Mouse (Mus musculus): ENCODE measurements around the gene Mpzl2. TPM values are rescaled to one million over a fixed set of nuclear protein-coding genes. Genes with fewer than 3 reads are reported as not detected.

Gene Mpzl2
- polyA plus RNA-seq, 1 experiment from 2014 or later: not detected

- Histone ChIP-seq H3K4me2 (no peak overlapping the region), H3K9me3 (replicated peaks) (no peaks in the 10 kb centered on the region), H3K36me3 (ENCODE audit: poor library complexity, severe bottlenecking) (no peaks in the 10 kb centered on the region), H3K4me3 (no peak overlapping the region), H3K27ac (no peak overlapping the region), H3K9ac (no peak overlapping the region), H3K27me3 (peaks cover 40% of the 10 kb centered on the region), H3K4me1 (no peaks in the 10 kb centered on the region; the same call in 1 of the 2 replicates)
- no peak for ATAC-seq
- WGBS: 58% methylated on average over 5 of the region's 5 CpGs
Measured at GRCm38 (mm10) chr9:45058304-45058940, 18.8 kb downstream of the Mpzl2 start.

GRCm38 (mm10) chr9:45060151-45060550 is 20.6 kb downstream of the Mpzl2 start:
- H3K4me3 ChIP-seq: no peak overlapping the region
- H3K27me3 ChIP-seq: peaks cover 36% of the 10 kb centered on the region
- no peak overlapping the region for H3K27ac ChIP-seq
- H3K9ac ChIP-seq: no peak overlapping the region
- H3K36me3 ChIP-seq (ENCODE audit: poor library complexity, severe bottlenecking): no peaks in the 10 kb centered on the region
- no peak overlapping the region for H3K4me2 ChIP-seq
- H3K9me3 ChIP-seq (replicated peaks): no peaks in the 10 kb centered on the region
- no peaks in the 10 kb centered on the region for H3K4me1 ChIP-seq
- no peak for ATAC-seq
- WGBS: 42% methylated on average over 7 of the region's 7 CpGs

- WGBS: 75% methylated on average over 3 of the region's 3 CpGs
- Histone ChIP-seq H3K9ac (no peak overlapping the region), H3K27me3 (peaks cover 27% of the 10 kb centered on the region), H3K9me3 (replicated peaks) (no peaks in the 10 kb centered on the region), H3K4me3 (no peak overlapping the region), H3K4me2 (no peak overlapping the region), H3K36me3 (ENCODE audit: poor library complexity, severe bottlenecking) (no peaks in the 10 kb centered on the region), H3K27ac (no peak overlapping the region), H3K4me1 (no peaks in the 10 kb centered on the region)
- ATAC-seq: no peak
Measured at GRCm38 (mm10) chr9:45062677-45063076, 23.1 kb downstream of the Mpzl2 start.

DNA sequence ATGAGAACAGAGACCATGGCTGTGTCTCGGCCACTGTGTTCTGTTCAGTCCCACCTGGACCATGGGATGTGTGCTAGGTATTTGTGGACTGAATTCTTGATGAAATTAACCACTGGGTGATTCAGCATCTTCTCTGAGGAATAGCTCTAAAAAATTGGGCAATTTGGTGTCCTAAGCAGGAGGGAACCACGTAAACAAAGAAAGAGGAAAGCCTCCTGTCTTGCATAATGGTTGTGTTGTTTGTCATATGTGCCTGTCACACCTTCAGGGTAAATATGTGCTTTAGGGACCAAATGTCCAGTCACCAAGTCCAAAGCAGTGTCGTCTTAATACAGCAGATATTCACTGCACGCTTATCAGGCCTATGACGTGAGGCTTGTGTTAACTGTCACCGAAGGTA is 24.8 kb downstream of the Mpzl2 start:
- Histone ChIP-seq H3K4me3 (no peak overlapping the region), H3K27me3 (peaks cover 12% of the 10 kb centered on the region), H3K27ac (no peak overlapping the region), H3K4me2 (no peak overlapping the region), H3K9ac (no peak overlapping the region), H3K4me1 (no peaks in the 10 kb centered on the region), H3K9me3 (replicated peaks) (no peaks in the 10 kb centered on the region), H3K36me3 (ENCODE audit: poor library complexity, severe bottlenecking) (no peaks in the 10 kb centered on the region)
- WGBS: 93% methylated on average over 6 of the region's 6 CpGs
- no peak for ATAC-seq

DNA sequence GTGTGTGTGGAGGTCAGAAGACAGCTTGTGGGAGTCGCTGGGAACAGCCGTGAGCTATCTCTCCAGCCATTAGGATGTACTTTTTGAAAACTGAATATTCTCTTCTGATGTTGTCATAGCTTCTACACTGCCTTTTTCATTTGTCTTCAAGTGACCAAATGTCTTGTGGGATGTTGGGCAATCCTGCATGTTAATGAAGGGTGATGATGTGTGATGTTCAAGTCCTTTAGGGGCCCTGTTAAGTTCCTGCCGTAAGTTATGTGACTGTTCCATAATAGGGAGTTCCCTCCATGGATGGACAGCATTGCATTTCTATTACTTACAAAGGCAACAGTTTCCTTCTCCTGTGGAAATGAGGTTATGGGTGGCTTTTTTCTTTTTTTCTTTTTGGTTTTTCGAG is 27.1 kb downstream of the Mpzl2 start:
- Histone ChIP-seq H3K27ac (no peak overlapping the region), H3K9ac (no peak overlapping the region), H3K4me2 (no peak overlapping the region), H3K9me3 (replicated peaks) (no peaks in the 10 kb centered on the region), H3K27me3 (no peaks in the 10 kb centered on the region), H3K36me3 (ENCODE audit: poor library complexity, severe bottlenecking) (no peaks in the 10 kb centered on the region), H3K4me3 (no peak overlapping the region), H3K4me1 (no peaks in the 10 kb centered on the region)
- 90% methylated on average over 4 of the region's 4 CpGs for WGBS
- no peak for ATAC-seq

DNA sequence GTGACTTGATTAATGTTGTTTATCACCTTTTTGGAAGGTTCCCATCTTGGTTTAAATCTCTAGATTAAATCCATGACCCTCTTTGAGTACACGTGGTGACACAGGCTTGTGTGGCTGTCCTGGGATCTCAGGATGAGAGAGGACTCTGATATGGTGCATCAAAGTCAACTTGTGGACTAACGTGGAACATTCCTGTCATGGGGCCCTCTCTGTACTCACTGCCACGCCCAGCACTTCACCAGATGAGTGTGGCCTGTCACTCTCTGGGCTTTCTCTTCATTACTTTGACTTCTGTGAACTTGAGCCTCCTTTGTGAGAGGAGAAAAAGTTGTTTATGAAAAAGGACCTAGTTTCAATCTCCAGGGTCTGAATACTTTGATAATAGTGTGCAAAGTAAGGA is 32.2 kb downstream of the Mpzl2 start:
- Histone ChIP-seq H3K4me1 (no peaks in the 10 kb centered on the region), H3K4me2 (no peak overlapping the region), H3K4me3 (no peak overlapping the region), H3K36me3 (ENCODE audit: poor library complexity, severe bottlenecking) (no peaks in the 10 kb centered on the region), H3K9ac (no peak overlapping the region), H3K9me3 (replicated peaks) (no peaks in the 10 kb centered on the region), H3K27me3 (no peaks in the 10 kb centered on the region), H3K27ac (no peak overlapping the region)
- ATAC-seq: no peak
- WGBS: 69% methylated on average over 3 of the region's 3 CpGs

GRCm38 (mm10) chr9:45077859-45078258 is 38.3 kb downstream of the Mpzl2 start:
- Histone ChIP-seq H3K4me2 (no peak overlapping the region), H3K36me3 (ENCODE audit: poor library complexity, severe bottlenecking) (no peaks in the 10 kb centered on the region), H3K4me3 (no peak overlapping the region), H3K9me3 (replicated peaks) (no peaks in the 10 kb centered on the region), H3K27ac (no peak overlapping the region), H3K9ac (no peak overlapping the region), H3K27me3 (no peaks in the 10 kb centered on the region), H3K4me1 (no peaks in the 10 kb centered on the region)
- 56% methylated on average over 3 of the region's 3 CpGs for WGBS
- ATAC-seq: no peak

- ATAC-seq: no peak
- WGBS: 86% methylated on average over 5 of the region's 5 CpGs
Measured at GRCm38 (mm10) chr9:45079011-45079410, 39.4 kb downstream of the Mpzl2 start, which contains the start of gene Jaml. Gene Jaml, plus strand, starts transcription at chr9:45079183.

DNA sequence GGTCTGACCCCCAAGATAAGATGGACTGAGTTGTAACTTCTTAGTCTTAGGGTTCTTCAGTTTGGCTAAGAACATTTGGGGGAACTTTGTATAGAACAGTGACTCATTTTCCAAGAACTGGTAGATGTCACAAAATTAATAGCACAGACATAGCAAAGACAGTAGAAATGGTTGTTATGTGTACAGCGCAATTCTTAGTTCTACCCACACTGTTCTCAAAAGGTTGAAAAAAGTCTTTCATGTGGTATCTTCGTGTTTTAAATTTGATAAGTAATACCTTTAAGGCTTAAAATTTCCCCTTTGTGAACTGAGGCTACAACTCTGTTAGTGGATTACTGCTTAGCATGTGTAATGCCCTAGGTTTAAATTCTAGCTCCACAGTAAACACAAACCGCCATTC is 43.5 kb downstream of the Mpzl2 start:
- no peaks in the 10 kb centered on the region for H3K4me1 ChIP-seq
- no peaks in the 10 kb centered on the region for H3K36me3 ChIP-seq (ENCODE audit: poor library complexity, severe bottlenecking)
- no peaks in the 10 kb centered on the region for H3K9me3 ChIP-seq (replicated peaks)
- 90% methylated on average over 3 of the region's 3 CpGs for WGBS
- H3K27ac ChIP-seq: no peak overlapping the region
- no peak overlapping the region for H3K9ac ChIP-seq
- no peak overlapping the region for H3K4me3 ChIP-seq
- no peak overlapping the region for H3K4me2 ChIP-seq
- 0 out of 2 replicates have a peak, but pooled peaks cover 3% of the 10 kb centered on the region for H3K27me3 ChIP-seq
- no peak for ATAC-seq

More at GRCm38 (mm10) chr9:45079011-45079410, 39.4 kb downstream of the Mpzl2 start, which contains the start of gene Jaml:
- no peak within 1 kb of the TSS for H3K4me3 ChIP-seq
- no peaks in the 10 kb centered on the region for H3K36me3 ChIP-seq (ENCODE audit: poor library complexity, severe bottlenecking)
- H3K27ac ChIP-seq: no peak within 1 kb of the TSS
- H3K9ac ChIP-seq: no peak within 1 kb of the TSS
- H3K27me3 ChIP-seq: no peaks in the 10 kb centered on the region
- H3K4me2 ChIP-seq: no peak within 1 kb of the TSS
- H3K4me1 ChIP-seq: no peaks in the 10 kb centered on the region
- no peaks in the 10 kb centered on the region for H3K9me3 ChIP-seq (replicated peaks)

- H3K9ac ChIP-seq: no peak overlapping the region
- no peaks in the 10 kb centered on the region for H3K9me3 ChIP-seq (replicated peaks)
- H3K27me3 ChIP-seq: 0 out of 2 replicates have a peak, but pooled peaks cover 3% of the 10 kb centered on the region
- ATAC-seq: no peak
- H3K4me3 ChIP-seq: no peak overlapping the region
- no peaks in the 10 kb centered on the region for H3K4me1 ChIP-seq
- no peak overlapping the region for H3K4me2 ChIP-seq
- H3K27ac ChIP-seq: no peak overlapping the region
- no peaks in the 10 kb centered on the region for H3K36me3 ChIP-seq (ENCODE audit: poor library complexity, severe bottlenecking)
- 76% methylated on average over 5 of the region's 5 CpGs for WGBS
Measured at GRCm38 (mm10) chr9:45084556-45084955, 45.0 kb downstream of the Mpzl2 start.

DNA sequence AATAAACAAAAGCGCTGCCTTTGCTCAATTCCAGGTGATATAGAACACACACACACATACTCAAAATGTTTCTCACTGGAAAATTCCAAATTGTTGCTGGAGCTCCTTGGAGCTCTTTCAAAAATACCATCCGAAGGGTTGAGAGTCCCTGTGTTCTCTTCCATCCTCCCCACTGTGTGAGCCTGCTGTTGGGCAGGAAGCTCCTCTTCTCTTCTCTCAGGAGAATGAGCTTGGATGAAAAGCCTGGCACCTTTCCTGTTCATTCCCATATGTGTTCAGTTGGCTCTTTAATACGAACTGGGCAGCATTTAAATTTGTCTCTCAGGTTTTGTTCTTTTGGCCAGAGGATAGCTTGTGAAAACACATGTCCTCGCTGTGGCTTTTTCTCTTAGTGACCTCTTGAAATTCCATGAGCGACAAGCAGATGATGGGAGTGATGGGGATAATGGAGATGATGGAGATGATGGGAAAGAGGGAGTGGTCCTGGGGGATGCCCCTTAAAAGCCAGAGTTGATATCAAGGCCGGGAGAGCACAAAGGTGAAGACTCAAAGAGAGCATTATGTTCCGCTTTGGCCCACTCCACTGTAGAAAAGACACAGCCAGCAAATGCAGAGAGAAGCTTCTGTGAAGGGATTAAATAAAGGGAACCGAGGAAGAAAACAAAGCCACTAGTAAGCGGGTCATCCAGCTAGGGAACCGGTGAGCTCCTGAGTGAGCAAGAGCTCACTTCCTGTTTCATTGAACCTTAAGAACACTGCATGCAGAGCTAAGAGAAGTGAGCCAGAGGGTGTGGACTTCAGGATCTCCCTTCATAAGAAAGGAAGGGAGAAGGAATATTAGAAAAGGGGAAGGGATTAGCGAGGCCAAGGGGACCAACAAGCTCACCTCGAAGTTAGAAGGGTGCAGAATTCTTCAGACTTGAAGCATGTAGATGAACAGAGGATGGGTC is 46.4 kb downstream of the Mpzl2 start:
- WGBS: 76% methylated on average over 12 of the region's 12 CpGs
- H3K36me3 ChIP-seq (ENCODE audit: poor library complexity, severe bottlenecking): no peaks in the 10 kb centered on the region
- 0 out of 2 replicates have a peak, but pooled peaks cover 3% of the 10 kb centered on the region for H3K27me3 ChIP-seq
- no peaks in the 10 kb centered on the region for H3K4me1 ChIP-seq
- no peak overlapping the region for H3K4me2 ChIP-seq
- no peak for ATAC-seq
- H3K27ac ChIP-seq: no peak overlapping the region
- no peak overlapping the region for H3K9ac ChIP-seq
- H3K4me3 ChIP-seq: no peak overlapping the region
- H3K9me3 ChIP-seq (replicated peaks): no peaks in the 10 kb centered on the region

GRCm38 (mm10) chr9:45088040-45088439 is 48.4 kb downstream of the Mpzl2 start:
- H3K27ac ChIP-seq: no peak overlapping the region
- H3K4me1 ChIP-seq: no peaks in the 10 kb centered on the region
- H3K9me3 ChIP-seq (replicated peaks): no peaks in the 10 kb centered on the region
- no peaks in the 10 kb centered on the region for H3K36me3 ChIP-seq (ENCODE audit: poor library complexity, severe bottlenecking)
- H3K4me3 ChIP-seq: no peak overlapping the region
- H3K27me3 ChIP-seq: 0 out of 2 replicates have a peak, but pooled peaks cover 3% of the 10 kb centered on the region
- ATAC-seq: no peak
- no peak overlapping the region for H3K9ac ChIP-seq
- H3K4me2 ChIP-seq: no peak overlapping the region
